Mouse (Mus musculus) midbrain, embryonic 15.5 days (tissue): Measurements from ENCODE around the gene Gstp2. TPM values are rescaled to one million over a fixed set of nuclear protein-coding genes. Genes with fewer than 3 reads are reported as not detected.
"Not testable (repeated sequence)": the region's sequence is repeated elsewhere in the genome, so short reads cannot be mapped to it uniquely, and the experiment has no call there.

Experiments
- ATAC-seq: fragments of 200-750 bp; cut with Nextera tagmentation; replicated peaks from 2 replicates; pipeline ENCODE4 v1.8.0; 2017; ENCODE audit warnings: moderate TSS enrichment
- H3K27ac ChIP-seq: fragments of 300-500 bp; sonication (generic); 2 replicates; pipeline ENCODE4 v1.5.1; 2015; ENCODE audit warnings: mild to moderate bottlenecking, inconsistent platforms
- H3K27me3 ChIP-seq: fragments of 300-500 bp; sonication (generic); replicated peaks from 2 replicates; pipeline ENCODE4 v1.6.1; 2015; ENCODE audit warnings: inconsistent platforms
- H3K36me3 ChIP-seq: fragments of 300-500 bp; sonication (generic); replicated peaks from 2 replicates; pipeline ENCODE4 v1.6.1; 2015; ENCODE audit warnings: inconsistent platforms
- H3K4me1 ChIP-seq: fragments of 300-500 bp; sonication (generic); 2 replicates; pipeline ENCODE4 v1.6.1; 2015; ENCODE audit warnings: inconsistent platforms
- H3K4me2 ChIP-seq: fragments of 300-500 bp; sonication (generic); 2 replicates; pipeline ENCODE4 v1.6.1; 2015; ENCODE audit warnings: inconsistent platforms, mild to moderate bottlenecking, moderate library complexity
- H3K4me3 ChIP-seq: fragments of 300-500 bp; sonication (generic); 2 replicates; pipeline ENCODE4 v1.5.1; 2015; ENCODE audit warnings: mild to moderate bottlenecking, inconsistent platforms
- H3K9ac ChIP-seq: fragments of 300-500 bp; sonication (generic); 2 replicates; pipeline ENCODE4 v1.6.1; 2015; ENCODE audit warnings: mild to moderate bottlenecking, inconsistent platforms
- H3K9me3 ChIP-seq: fragments of 300-500 bp; sonication (generic); 2 replicates; pipeline ENCODE4 v1.6.1; 2016; ENCODE audit warnings: inconsistent platforms
- WGBS: fragments of 180-500 bp; shearing (Covaris S2); methylation state at CpG from one replicate; pipeline ENCODE4 v1.1.7; 2015; ENCODE audit warnings: mixed read lengths; 5-methylcytosine and 5-hydroxymethylcytosine counted together
- polyA plus RNA-seq: library from polyadenylated mRNA; unstranded; fragments of >200 nt; fragmentation: Nextera tagmentation; extraction: Ambion mirVana; gene quantifications from 2 replicates; pipeline ENCODE4 v1.2.1, GENCODE M21; 2015

Gstp2 gene
- polyA plus RNA-seq, 1 experiment from 2014 or later: 5.6 TPM

DNA sequence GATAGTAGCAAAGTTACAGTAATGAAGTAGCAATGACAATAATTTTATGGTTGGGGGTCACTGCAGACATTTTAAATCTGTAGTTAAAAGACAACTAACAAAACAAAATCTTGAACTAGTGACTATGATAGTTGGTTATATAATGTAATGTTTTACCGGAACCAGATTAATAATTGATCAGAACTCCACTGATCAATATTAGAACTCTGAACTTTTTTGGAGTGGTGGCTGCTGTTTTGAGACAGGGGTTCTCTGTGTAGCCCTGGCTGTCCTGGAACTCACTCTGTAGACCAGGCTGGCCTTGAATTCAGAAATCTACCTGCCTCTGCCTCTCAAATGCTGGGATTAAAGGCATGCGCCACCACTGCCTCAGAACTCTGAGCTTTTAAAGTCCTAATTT lies 22.4 kb upstream of the Gstp2 start:
- not testable (repeated sequence) for H3K4me2 ChIP-seq, H3K27me3 ChIP-seq, H3K9ac ChIP-seq, ATAC-seq, H3K4me1 ChIP-seq, H3K36me3 ChIP-seq, H3K4me3 ChIP-seq, H3K9me3 ChIP-seq, H3K27ac ChIP-seq
- WGBS: 95% methylated on average over 2 of the region's 2 CpGs

DNA sequence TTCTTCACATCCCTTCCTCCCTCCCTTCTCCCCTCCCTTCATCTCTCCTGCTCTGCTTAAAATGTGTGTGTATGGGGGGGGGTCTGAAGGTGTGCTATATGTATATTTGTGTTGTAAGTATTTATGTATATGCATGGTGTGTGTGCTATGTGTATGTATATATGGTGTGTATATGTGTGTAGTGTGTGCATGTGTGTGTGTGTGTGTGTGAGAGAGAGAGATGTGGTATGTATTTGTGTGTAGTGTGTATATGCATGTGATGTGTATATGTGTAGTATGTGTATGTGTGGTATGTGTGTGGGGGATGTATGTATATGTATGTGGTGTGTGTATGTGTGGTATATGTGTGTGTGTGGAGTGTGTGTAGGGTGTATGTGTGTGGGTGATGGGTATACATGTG lies 21.1 kb upstream of the Gstp2 start:
- H3K4me2 ChIP-seq: no peak overlapping the region
- H3K4me1 ChIP-seq: no peaks in the 10 kb centered on the region
- H3K4me3 ChIP-seq: no peak overlapping the region
- no peak for ATAC-seq
- no peak overlapping the region for H3K27ac ChIP-seq
- H3K9me3 ChIP-seq: no peaks in the 10 kb centered on the region
- no peaks in the 10 kb centered on the region for H3K36me3 ChIP-seq
- H3K27me3 ChIP-seq: no peaks in the 10 kb centered on the region
- H3K9ac ChIP-seq: no peak overlapping the region

DNA sequence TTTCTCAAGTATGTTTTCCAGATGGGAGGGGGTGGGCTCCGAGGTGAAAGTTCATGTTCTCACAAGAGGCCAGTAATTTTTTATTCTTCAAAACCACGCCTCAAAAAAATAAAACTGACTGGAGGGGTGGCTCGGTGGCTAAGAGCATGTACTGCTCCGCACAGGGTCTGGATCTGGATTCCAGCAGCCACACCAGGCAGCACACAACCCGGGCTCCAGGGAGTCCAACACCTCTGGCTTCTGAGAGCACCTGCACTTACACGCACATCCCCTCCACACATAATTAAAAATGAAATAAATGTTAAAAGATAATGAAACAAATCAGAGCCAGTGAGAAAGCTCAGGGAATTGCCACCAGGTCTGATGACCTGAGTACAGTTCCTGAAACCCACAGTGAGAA lies 20.5 kb upstream of the Gstp2 start:
- Histone ChIP-seq H3K4me1 (no peaks in the 10 kb centered on the region), H3K4me2 (no peak overlapping the region), H3K27ac (no peak overlapping the region), H3K36me3 (no peaks in the 10 kb centered on the region), H3K4me3 (no peak overlapping the region), H3K27me3 (no peaks in the 10 kb centered on the region), H3K9me3 (no peaks in the 10 kb centered on the region), H3K9ac (no peak overlapping the region)
- no peak for ATAC-seq
- WGBS: 90% methylated on average over 6 of the region's 6 CpGs

DNA sequence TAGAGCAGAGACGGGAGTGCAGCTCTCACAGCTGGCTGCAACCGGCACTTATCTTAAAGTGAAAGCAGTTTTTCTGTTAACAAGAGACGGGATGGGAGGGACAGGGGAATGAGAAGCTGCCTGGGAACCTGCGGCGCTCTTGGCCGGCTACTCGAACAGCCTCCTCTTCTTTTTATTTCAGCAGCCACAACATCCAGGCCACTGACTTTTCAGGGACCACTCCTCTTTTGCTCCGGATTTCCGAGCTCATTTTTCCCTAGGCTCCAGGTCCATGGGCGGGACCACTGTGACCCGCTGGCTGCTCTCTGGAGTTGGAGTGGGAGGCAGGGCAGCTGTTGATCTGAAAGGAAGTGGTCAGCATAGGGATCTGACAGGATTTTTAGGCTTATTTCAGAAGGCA lies 18.7 kb upstream of the Gstp2 start:
- ATAC-seq, H3K9ac ChIP-seq, H3K4me2 ChIP-seq, H3K4me3 ChIP-seq, H3K27me3 ChIP-seq, H3K9me3 ChIP-seq, H3K27ac ChIP-seq, H3K4me1 ChIP-seq, H3K36me3 ChIP-seq: not testable (repeated sequence)
- WGBS: 52% methylated on average over 6 of the region's 11 CpGs

DNA sequence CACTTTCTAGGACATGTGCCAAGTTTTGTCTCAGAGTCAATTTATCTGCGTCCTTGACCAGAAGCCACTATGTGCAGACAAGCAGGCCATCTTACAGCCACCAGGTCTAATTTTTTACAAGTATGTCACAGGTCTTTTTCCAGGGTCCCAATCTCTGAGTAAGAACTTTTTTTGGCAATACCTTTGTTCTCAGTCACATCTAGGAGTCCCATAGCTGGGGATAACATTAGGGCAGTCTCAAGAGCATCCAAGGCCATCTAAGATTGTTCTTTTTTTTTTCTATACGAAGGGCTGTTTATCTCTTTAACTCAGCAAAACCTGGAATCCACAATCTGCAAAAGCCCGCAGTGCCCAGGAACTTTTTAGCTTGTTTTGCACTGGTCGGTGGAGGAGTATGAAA lies 17.5 kb upstream of the Gstp2 start:
- H3K27ac ChIP-seq, H3K4me1 ChIP-seq, H3K9ac ChIP-seq, H3K27me3 ChIP-seq, ATAC-seq, H3K36me3 ChIP-seq, H3K4me3 ChIP-seq, H3K9me3 ChIP-seq, H3K4me2 ChIP-seq: not testable (repeated sequence)
- WGBS: 82% methylated on average over 4 of the region's 4 CpGs

DNA sequence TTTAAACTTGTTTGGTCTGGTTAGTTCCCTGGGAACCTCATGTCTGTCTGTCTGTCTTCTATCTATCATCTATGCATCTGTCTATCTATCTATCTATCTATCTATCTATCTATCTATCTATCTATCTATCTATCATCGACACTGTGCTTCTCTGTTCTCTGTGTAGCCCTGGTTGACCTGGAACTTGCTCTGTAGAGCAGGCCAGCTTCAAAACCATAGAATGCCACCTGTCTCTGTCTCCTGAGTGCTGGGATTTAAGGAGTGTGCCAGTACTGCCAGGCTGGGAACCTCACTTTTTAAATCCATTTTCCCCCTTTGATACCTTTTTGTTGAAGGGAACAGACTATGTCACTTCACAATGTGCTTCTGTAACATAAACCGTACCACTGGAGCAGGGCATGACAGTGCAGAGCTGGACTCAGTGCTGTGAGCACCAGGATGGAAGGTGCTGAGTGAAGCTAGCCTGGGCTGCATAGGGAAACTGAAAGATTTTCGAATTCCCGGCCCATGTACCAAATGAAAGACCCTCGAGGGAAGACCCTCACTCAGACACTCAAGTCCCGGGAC lies 15.2 kb upstream of the Gstp2 start:
- Histone ChIP-seq H3K4me1 (no peaks in the 10 kb centered on the region), H3K4me2 (no peak overlapping the region), H3K4me3 (no peak overlapping the region), H3K36me3 (no peaks in the 10 kb centered on the region), H3K9me3 (no peaks in the 10 kb centered on the region), H3K9ac (no peak overlapping the region), H3K27me3 (no peaks in the 10 kb centered on the region), H3K27ac (no peak overlapping the region)
- WGBS: 95% methylated on average over 6 of the region's 6 CpGs
- ATAC-seq: no peak

DNA sequence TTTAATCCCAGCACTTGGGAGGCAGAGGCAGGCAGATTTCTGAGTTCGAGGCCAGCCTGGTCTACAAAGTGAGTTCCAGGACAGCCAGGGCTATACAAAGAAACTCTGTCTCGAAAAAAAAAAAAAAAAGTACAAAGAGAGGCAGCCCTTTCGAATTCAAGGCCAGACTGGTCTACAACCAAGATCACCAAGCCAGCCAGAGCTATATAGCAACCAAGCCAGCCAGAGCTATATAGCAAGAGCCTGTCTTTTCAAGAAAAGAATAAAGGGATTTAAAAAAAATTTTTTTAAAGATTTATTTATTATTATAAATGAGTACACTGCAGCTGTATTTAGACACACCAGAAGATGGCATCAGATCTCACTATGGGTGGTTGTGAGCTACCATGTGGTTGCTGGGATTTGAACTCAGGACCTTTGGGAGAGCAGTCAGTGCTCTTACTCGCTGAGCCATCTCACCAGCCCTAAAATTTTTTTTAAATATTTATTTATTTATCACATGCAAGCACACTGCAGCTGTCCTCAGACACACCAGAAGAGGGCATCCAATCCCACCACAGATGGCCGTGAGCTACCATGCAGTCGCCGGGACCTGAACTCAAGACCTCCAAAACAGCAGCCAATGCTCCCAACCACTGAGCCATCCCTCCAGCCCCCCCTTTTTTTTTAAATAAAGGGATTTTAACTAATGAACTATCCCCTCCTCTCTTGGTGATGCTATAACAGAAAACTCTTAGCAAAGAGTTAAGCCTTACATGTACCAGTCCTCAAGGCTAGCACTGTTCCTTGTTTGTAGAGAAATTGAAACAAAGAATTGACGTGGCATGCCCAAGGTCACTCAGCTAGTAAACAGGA lies 14.4 kb upstream of the Gstp2 start:
- not testable (repeated sequence) for H3K9ac ChIP-seq, H3K4me1 ChIP-seq, H3K9me3 ChIP-seq, H3K4me2 ChIP-seq, H3K27ac ChIP-seq, H3K4me3 ChIP-seq, ATAC-seq, H3K36me3 ChIP-seq, H3K27me3 ChIP-seq
- WGBS: 89% methylated on average over 8 of the region's 8 CpGs

DNA sequence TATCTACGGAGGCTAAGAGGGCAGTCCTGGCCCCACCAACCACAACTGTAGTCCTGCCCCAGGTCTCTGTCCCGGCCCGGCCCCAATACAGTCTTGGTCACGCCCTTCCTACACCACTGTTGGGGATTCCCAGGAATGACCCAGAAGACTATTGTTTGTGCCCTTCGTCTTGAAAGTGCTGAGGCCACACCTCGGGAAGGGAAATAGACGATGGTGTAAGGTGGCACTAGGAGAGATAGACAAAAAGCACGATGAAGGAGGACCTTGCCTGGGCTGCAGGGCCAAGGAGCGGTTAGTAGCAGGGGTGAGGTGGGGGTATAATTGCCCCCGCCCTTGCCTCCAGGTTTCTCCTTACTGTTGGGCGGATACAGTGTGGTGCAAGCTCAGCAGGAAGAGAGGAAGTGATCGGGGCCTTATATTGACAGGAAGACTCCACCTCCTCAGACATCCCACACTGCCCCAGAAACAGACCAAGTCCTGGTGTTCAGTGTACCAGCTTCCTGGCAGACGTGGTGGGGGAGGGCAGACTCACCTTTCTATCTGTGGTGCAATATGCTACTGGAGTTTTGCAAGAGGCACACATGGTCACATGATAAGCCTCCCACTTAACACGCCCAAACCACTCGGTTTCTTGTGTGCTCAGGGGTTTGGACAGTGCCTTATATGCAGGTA lies 13.4 kb upstream of the Gstp2 start, which contains the start of gene Gstp3:
Gene Gstp3, minus strand, starts transcription at position 501 of the 672 bp plus-strand sequence.
- Histone ChIP-seq H3K4me1 (no peaks in the 10 kb centered on the region), H3K4me3 (no peak within 1 kb of the TSS), H3K27me3 (no peaks in the 10 kb centered on the region), H3K36me3 (no peaks in the 10 kb centered on the region), H3K9me3 (no peaks in the 10 kb centered on the region), H3K4me2 (no peak within 1 kb of the TSS), H3K27ac (no peak within 1 kb of the TSS), H3K9ac (no peak within 1 kb of the TSS)
- no peak for ATAC-seq
- 90% methylated on average over 15 of the region's 15 CpGs for WGBS

DNA sequence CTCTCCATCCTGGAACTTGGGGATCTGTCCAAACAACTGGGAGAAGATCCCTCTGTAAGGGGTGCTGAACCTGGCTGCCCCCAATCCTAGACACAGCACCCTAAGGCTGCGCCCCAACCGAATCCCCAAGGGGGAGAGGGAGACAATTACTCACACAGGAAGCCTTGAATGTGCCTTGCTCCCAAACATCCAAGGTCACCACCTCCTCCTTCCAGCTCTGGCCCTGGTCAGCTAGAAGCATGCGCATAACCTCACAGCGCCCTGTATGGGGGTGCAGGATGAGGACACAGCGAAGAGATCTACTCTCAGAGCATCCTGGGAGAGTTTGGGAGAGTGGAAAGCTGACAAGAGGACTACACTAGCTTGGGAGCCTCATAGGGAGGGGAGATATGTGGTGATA lies 12.8 kb upstream of the Gstp2 start:
- Histone ChIP-seq H3K4me3 (no peak overlapping the region), H3K9ac (no peak overlapping the region), H3K9me3 (no peaks in the 10 kb centered on the region), H3K4me2 (no peak overlapping the region), H3K4me1 (no peaks in the 10 kb centered on the region), H3K27ac (no peak overlapping the region), H3K36me3 (no peaks in the 10 kb centered on the region), H3K27me3 (no peaks in the 10 kb centered on the region)
- no peak for ATAC-seq
- 87% methylated on average over 5 of the region's 5 CpGs for WGBS

DNA sequence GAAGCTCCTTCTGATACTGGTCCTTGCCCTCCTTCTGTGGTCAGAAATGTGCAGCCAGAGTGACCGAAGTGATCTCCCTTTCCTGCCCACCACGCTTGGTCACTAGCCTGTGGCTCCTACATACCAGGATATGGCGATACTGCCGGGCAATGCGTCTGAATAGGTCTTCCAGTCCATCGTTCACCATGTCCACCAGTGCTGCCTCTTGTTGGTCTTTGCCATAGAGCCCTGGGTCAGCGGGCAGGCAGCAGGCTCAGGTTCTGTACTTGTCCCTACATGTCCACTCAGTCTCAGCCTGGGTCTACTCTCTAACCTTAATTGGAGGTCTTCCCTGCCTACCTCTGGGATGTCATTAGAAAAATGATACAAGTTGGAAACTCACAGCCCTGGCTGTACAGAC lies 12.1 kb upstream of the Gstp2 start:
- Histone ChIP-seq H3K27ac (no peak overlapping the region), H3K27me3 (no peaks in the 10 kb centered on the region), H3K9ac (no peak overlapping the region), H3K36me3 (no peaks in the 10 kb centered on the region), H3K4me2 (no peak overlapping the region), H3K4me1 (no peaks in the 10 kb centered on the region), H3K9me3 (no peaks in the 10 kb centered on the region), H3K4me3 (no peak overlapping the region)
- WGBS: 96% methylated on average over 7 of the region's 7 CpGs
- ATAC-seq: no peak

DNA sequence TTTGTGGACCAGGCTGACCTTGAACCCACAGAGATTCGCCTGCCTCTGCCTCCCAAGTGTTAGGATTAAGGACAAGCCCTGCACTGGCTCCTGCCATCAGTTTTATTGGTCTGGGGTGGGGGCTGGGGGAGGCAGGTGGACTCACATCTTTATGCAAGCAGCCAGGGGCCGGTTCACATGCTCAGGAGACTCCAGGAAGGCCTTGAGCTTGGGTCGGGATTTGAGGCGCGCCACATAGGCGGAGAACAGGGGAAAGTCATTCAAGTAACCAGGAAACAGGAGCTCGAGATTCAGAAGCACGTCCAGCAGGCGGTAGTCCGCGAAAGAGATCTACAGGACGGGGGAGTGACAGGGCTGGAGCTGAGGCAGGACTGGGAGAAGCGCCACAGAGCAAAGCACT lies 11.6 kb upstream of the Gstp2 start:
- H3K9me3 ChIP-seq: no peaks in the 10 kb centered on the region
- WGBS: 83% methylated on average over 13 of the region's 13 CpGs
- no peak overlapping the region for H3K27ac ChIP-seq
- no peak overlapping the region for H3K4me2 ChIP-seq
- H3K36me3 ChIP-seq: no peaks in the 10 kb centered on the region
- H3K4me3 ChIP-seq: no peak overlapping the region
- H3K9ac ChIP-seq: no peak overlapping the region
- no peak for ATAC-seq
- no peaks in the 10 kb centered on the region for H3K27me3 ChIP-seq
- no peaks in the 10 kb centered on the region for H3K4me1 ChIP-seq

DNA sequence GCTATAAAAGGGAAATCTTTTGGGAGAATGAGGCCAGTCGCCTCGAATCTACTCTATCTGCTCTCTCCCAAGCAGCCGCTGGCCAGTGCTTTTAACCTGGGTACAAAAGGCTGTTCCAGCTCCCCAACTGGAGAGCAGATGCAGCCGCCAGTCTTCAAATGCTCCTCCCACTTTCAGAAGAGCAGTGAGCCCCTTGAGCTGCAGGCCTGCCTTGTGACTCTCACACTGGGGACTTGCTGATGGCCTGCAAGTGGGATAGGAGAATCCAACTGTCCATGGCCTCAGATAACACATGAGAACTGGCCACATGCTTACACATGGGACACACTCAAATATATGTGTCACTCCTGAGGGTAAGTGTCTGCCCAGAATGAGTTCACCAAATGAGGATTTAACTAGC lies 10.9 kb upstream of the Gstp2 start:
- H3K4me1 ChIP-seq: no peaks in the 10 kb centered on the region
- WGBS: 36% methylated on average over 4 of the region's 4 CpGs
- ATAC-seq: no peak
- no peak overlapping the region for H3K4me2 ChIP-seq
- no peak overlapping the region for H3K4me3 ChIP-seq
- H3K9me3 ChIP-seq: no peaks in the 10 kb centered on the region
- H3K36me3 ChIP-seq: no peaks in the 10 kb centered on the region
- no peak overlapping the region for H3K27ac ChIP-seq
- no peak overlapping the region for H3K9ac ChIP-seq
- no peaks in the 10 kb centered on the region for H3K27me3 ChIP-seq
